Mouse (Mus musculus): Measurements from ENCODE around the gene Txndc15. TPM values are rescaled to one million over a fixed set of nuclear protein-coding genes. Genes with fewer than 3 reads are reported as not detected.
A peak's percentile ranks its signal among the peaks of the same experiment; 100 is the strongest.

Txndc15 gene
- polyA plus RNA-seq, 1 experiment = 67.2 TPM

DNA sequence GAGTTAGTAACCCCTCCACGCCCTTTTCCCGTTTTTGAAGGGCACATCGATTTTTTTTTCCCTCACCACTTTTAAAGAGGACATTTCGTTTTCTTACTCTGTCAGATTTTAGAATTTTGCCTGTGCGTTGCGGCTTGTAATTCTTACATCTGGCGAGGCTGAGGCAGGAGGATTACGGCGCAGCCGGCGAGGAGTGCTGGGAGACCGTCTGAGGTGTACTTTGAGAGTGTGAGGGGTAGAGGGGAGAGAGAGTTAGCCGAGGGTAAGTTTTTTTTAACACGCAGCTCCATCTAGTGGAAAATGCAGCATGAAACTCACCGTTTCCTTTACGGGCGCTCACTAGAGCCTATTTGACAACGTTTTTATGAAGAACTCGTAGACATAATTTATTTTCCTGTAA, 13.4 kb downstream of the Txndc15 start:
- DNase-seq (ENCODE audit: extremely low spot score in 1 of 2, low spot score in 1 of 2) = peak; percentile 42 to 79

DNA sequence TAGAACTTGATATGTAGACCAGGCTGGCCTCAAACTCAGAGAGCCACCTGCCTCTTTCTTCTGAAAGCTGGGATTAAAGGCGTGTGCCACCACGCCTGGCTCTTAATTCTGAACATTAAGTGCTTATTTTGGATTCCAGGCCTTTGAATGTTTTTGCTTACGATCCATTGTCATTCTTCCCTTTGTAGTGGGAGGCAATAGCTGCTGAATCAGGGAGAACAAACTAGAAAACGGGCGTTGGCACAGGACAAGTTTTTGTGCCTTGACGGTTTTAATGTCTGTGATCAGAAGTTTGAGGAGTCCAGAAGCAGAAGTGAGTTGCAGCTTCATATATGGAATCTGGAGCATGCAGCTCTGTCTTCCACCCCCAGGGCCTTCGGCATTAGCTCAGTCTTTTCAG, 16.3 kb downstream of the Txndc15 start:
- no peak for DNase-seq (ENCODE audit: extremely low spot score in 1 of 2, low spot score in 1 of 2)

GRCm38 (mm10) chr13:55732121-55732520, 17.7 kb downstream of the Txndc15 start:
- DNase-seq (ENCODE audit: extremely low spot score in 1 of 2, low spot score in 1 of 2) = no peak

- DNase-seq (ENCODE audit: extremely low spot score in 1 of 2, low spot score in 1 of 2) = no peak
Observed at GRCm38 (mm10) chr13:55733628-55734502, 19.4 kb downstream of the Txndc15 start.

GRCm38 (mm10) chr13:55737885-55738284, 23.4 kb downstream of the Txndc15 start:
- no peak for DNase-seq (ENCODE audit: extremely low spot score in 1 of 2, low spot score in 1 of 2)

GRCm38 (mm10) chr13:55742306-55742705, 27.9 kb downstream of the Txndc15 start:
- DNase-seq (ENCODE audit: extremely low spot score in 1 of 2, low spot score in 1 of 2) = peak in 1 of 2 experiments; percentile 46

DNA sequence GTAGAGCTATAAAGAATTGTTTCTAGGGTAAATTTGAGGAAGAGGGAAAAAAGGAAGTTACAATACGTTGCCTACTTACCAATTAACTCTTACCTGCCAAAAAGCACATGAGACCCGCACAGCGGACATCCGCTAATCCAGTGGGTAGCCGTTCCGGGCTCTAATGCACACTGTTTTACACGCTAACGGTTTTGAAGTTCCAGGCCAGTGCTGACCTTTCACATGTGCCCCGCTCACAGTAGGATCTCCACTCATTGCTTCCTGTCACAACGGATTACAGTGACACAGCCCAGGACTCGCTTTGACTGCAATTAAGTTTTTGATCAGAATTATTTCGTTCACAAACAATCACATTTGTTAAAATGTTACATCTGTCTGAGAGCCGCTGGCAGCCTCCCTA, 39.9 kb downstream of the Txndc15 start:
- no peak for DNase-seq (ENCODE audit: extremely low spot score in 1 of 2, low spot score in 1 of 2)

GRCm38 (mm10) chr13:55756789-55757188, 42.3 kb downstream of the Txndc15 start:
- no peak for DNase-seq (ENCODE audit: extremely low spot score in 1 of 2, low spot score in 1 of 2)

GRCm38 (mm10) chr13:55757645-55758044, 43.2 kb downstream of the Txndc15 start:
- DNase-seq (ENCODE audit: extremely low spot score in 1 of 2, low spot score in 1 of 2) = no peak

GRCm38 (mm10) chr13:55760576-55760975, 46.1 kb downstream of the Txndc15 start:
- DNase-seq (ENCODE audit: extremely low spot score in 1 of 2, low spot score in 1 of 2) = no peak

DNA sequence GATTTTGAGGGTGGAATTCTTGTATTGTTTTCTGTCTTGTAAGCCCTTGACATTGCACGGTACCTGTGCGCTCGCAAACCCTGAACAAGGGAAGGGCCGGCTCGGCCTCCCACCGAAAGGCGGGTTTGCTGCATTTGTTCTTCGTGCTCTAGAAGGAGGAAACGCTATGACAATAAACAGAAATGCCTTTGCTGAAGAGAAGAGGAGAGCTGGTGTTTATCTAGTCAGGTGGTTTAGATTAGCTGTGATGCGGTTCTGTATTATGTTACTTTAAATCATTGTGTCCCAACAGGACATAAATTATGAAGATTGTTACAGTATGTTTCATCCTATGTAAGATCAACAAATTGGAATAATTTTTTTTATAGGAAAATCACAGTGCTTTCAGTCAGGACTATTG, 47.0 kb downstream of the Txndc15 start:
- DNase-seq (ENCODE audit: extremely low spot score in 1 of 2, low spot score in 1 of 2) = no peak

GRCm38 (mm10) chr13:55774352-55774751, 59.9 kb downstream of the Txndc15 start:
- no peak for DNase-seq (ENCODE audit: extremely low spot score in 1 of 2, low spot score in 1 of 2)

GRCm38 (mm10) chr13:55775056-55775455, 60.6 kb downstream of the Txndc15 start:
- DNase-seq (ENCODE audit: extremely low spot score in 1 of 2, low spot score in 1 of 2) = no peak

Other genes with a start within 250 kb of the Txndc15 start
- gene Dbn1, start 226.5 kb upstream of the Txndc15 start, polyA plus RNA-seq (2012; rRNA removed) = 366 and 391 TPM in 2 replicates
- 174 and 242 TPM in 2 replicates for gene Pdlim7, start 201.0 kb upstream of the Txndc15 start, polyA plus RNA-seq (2012; rRNA removed)
- gene Dok3, start 185.4 kb upstream of the Txndc15 start, polyA plus RNA-seq (2012; rRNA removed) = 14.7 and 19.6 TPM in 2 replicates
- gene Ddx41, start 178.0 kb upstream of the Txndc15 start, polyA plus RNA-seq (2012; rRNA removed) = 83.9 and 92.8 TPM in 2 replicates
- 171 and 177 TPM in 2 replicates for gene Fam193b, start 143.5 kb upstream of the Txndc15 start, polyA plus RNA-seq (2012; rRNA removed)
- 97.8 and 113 TPM in 2 replicates for gene Tmed9, start 140.9 kb upstream of the Txndc15 start, polyA plus RNA-seq (2012; rRNA removed)
- 30.3 and 33.1 TPM in 2 replicates for gene B4galt7, start 114.8 kb upstream of the Txndc15 start, polyA plus RNA-seq (2012; rRNA removed)
- 67.9 and 74.5 TPM in 2 replicates for gene Caml, start 91.6 kb upstream of the Txndc15 start, polyA plus RNA-seq (2012; rRNA removed)
- 51.7 and 54.2 TPM in 2 replicates for gene Ddx46, start 79.6 kb upstream of the Txndc15 start, polyA plus RNA-seq (2012; rRNA removed)
- gene B230219D22Rik, start 21.5 kb upstream of the Txndc15 start, polyA plus RNA-seq (2012; rRNA removed) = 63.2 and 66.6 TPM in 2 replicates
- 28.2 and 30.1 TPM in 2 replicates for gene Pcbd2, start 12.7 kb downstream of the Txndc15 start, polyA plus RNA-seq (2012; rRNA removed)
- gene Catsper3, start 69.9 kb downstream of the Txndc15 start, polyA plus RNA-seq (2012; rRNA removed) = 0.54 and 0.55 TPM in 2 replicates
- gene Pitx1, start 121.5 kb downstream of the Txndc15 start, polyA plus RNA-seq (2012; rRNA removed) = 0.06 TPM in 1 of 2 replicates, not detected in the other